ENCODE assay signal across 1 mouse cellular context in the genomic region with DNA sequence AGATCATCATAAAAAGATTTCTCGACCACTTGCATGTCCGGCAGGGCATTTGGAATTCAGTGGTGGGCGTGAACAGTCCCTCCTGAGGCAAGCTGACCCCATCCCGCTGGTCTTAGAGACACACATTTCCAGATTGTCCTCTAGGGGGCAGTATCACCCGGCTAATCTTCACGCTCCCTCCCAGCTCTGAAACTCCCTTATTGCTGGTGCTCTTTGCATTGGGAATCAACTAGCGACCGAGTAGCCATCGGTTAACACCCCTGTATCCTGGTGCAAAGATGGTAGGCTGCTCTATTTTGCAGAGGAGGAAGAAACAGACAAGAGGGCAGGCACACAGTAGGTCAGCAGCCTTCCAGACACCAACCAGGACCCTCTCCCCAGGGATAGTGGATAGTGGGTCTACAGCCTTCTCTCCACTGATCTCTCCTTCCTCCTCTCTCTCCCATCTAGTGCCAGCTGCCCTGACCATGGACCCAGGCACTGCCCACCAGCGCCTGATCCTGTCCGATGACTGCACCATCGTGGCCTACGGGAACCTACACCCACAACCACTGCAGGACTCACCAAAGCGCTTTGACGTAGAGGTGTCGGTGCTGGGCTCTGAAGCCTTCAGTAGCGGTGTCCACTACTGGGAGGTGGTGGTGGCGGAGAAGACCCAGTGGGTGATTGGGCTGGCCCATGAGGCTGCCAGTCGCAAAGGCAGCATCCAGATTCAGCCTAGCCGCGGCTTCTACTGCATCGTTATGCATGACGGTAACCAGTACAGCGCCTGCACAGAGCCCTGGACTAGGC.
TF ChIP-seq lines count a peak whose summit lies in the region.

No protein-coding gene starts in this region.

TF ChIP-seq in ES-E14, 5 proteins besides CTCF, POLR2A, EP300 and RAD21:
- TF ChIP-seq ZC3H11A (IDR thresholded peaks at IDR 0.05; ENCODE audit: borderline replicate concordance, low read depth, low read length), result no peak; the same call in 1 of the 2 replicates
- no peak for TF ChIP-seq ZNF384 (IDR thresholded peaks at IDR 0.05; ENCODE audit: low read depth, low read length)
- TF ChIP-seq HCFC1 (IDR thresholded peaks at IDR 0.05; ENCODE audit: borderline replicate concordance, insufficient read depth, low read length), result no peak
- TF ChIP-seq MAFK (IDR thresholded peaks at IDR 0.05; ENCODE audit: insufficient read depth, low read depth, low read length), result no peak
